Comparison of ENCODE assay signal across 32 mouse cellular contexts in genomic region chr2:67481051-67481450, GRCm38 (mm10). TPM values are rescaled to one million over a fixed set of nuclear protein-coding genes. Genes with fewer than 3 reads are reported as not detected.
DNase-seq lines count a peak whose midpoint lies in the region; ATAC-seq and TF ChIP-seq lines count a peak whose summit lies in the region.
"Had no signal": no experiment of that assay in that cellular context is flagged by ENCODE, and none has a peak within 500 bp of the region (broad histone marks: within the 10 kb centered on the region; RNA-seq: fewer than 3 reads in every experiment).

No protein-coding gene starts in this region.

- H3K4me1 ChIP-seq in liver, embryonic 12.5 days = no peaks in the 10 kb centered on the region
- H3K4me1 ChIP-seq in forebrain, embryonic 16.5 days (replicated peaks; ENCODE audit: control insufficient read depth, insufficient read depth, low read length) = no peaks in the 10 kb centered on the region
- H3K4me1 ChIP-seq: embryonic facial prominence, embryonic 15.5 days; forebrain, embryonic 10.5 days; hindbrain, embryonic 13.5 days had no signal

- no peak for TF ChIP-seq CTCF in gastrocnemius, adult 2 months (IDR thresholded peaks at IDR 0.05)

- intact Hi-C loops in heart, postnatal 25 days (cut with DNase I) = no loop called here
- intact Hi-C loops in gastrocnemius, adult 2 months (cut with DNase I) = no loop called here

- WGBS in liver, embryonic 12.5 days (ENCODE audit: insufficient replicate concordance) = 49% methylated on average over 3 of the region's 3 CpGs
- 77% methylated on average over 3 of the region's 3 CpGs for WGBS in forebrain, embryonic 16.5 days

- no peaks in the 10 kb centered on the region for H3K36me3 ChIP-seq in liver, embryonic 12.5 days
- no peaks in the 10 kb centered on the region for H3K36me3 ChIP-seq in forebrain, embryonic 16.5 days (ENCODE audit: control insufficient read depth, insufficient read depth)
- H3K36me3 ChIP-seq: embryonic facial prominence, embryonic 15.5 days; forebrain, embryonic 10.5 days; G1E; heart, embryonic 15.5 days; hindbrain, embryonic 13.5 days had no signal

- H3K9me3 ChIP-seq in liver, embryonic 12.5 days (replicated peaks) = no peaks in the 10 kb centered on the region
- no peaks in the 10 kb centered on the region for H3K9me3 ChIP-seq in forebrain, embryonic 16.5 days (ENCODE audit: control insufficient read depth, low read length)
- H3K9me3 ChIP-seq: embryonic facial prominence, embryonic 15.5 days; forebrain, embryonic 10.5 days; heart, embryonic 15.5 days; hindbrain, embryonic 13.5 days had no signal

- H3K9ac ChIP-seq in liver, embryonic 12.5 days = no peak overlapping the region
- H3K9ac ChIP-seq in forebrain, embryonic 16.5 days (replicated peaks; ENCODE audit: low read depth, low read length) = no peak overlapping the region
- H3K9ac ChIP-seq: embryonic facial prominence, embryonic 15.5 days; heart, embryonic 15.5 days; hindbrain, embryonic 13.5 days had no signal

- peak overlapping the region; percentile 83 for H3K27ac ChIP-seq in gastrocnemius, adult 2 months
- H3K27ac ChIP-seq in liver, embryonic 12.5 days = no peak overlapping the region
- H3K27ac ChIP-seq in forebrain, embryonic 16.5 days (ENCODE audit: low read length) = no peak overlapping the region
- H3K27ac ChIP-seq: embryonic facial prominence, embryonic 15.5 days; forebrain, embryonic 10.5 days; heart, embryonic 15.5 days; hindbrain, embryonic 13.5 days; hindbrain, postnatal 0 days had no signal

- peak overlapping the region; percentile 45 for H3K4me3 ChIP-seq in gastrocnemius, adult 2 months
- no peak overlapping the region for H3K4me3 ChIP-seq in liver, embryonic 12.5 days
- no peak overlapping the region for H3K4me3 ChIP-seq in forebrain, embryonic 16.5 days (replicated peaks; ENCODE audit: low read length)
- H3K4me3 ChIP-seq: embryonic facial prominence, embryonic 15.5 days; erythroblast, embryonic 14.5 days; forebrain, embryonic 10.5 days; heart, embryonic 15.5 days; hindbrain, embryonic 13.5 days had no signal

- no peak overlapping the region for H3K4me2 ChIP-seq in liver, embryonic 12.5 days
- no peak overlapping the region for H3K4me2 ChIP-seq in forebrain, embryonic 16.5 days (ENCODE audit: low read length)
- H3K4me2 ChIP-seq: embryonic facial prominence, embryonic 15.5 days; heart, embryonic 15.5 days; hindbrain, embryonic 13.5 days had no signal

- ATAC-seq in liver, embryonic 12.5 days = no peak
- ATAC-seq in forebrain, embryonic 16.5 days = no peak
- ATAC-seq: CD4-positive, CD25-positive, alpha-beta regulatory T cell, adult 4 months; forebrain, embryonic 14.5 days; hindbrain, postnatal 0 days had no signal

- peak; percentile 86 for DNase-seq in gastrocnemius, adult 18-20 months (ENCODE audit: low spot score)
- no peak for DNase-seq in gastrocnemius, postnatal 4 days (ENCODE audit: low spot score in 2 of 2)
- DNase-seq in heart, adult 8-10 months (ENCODE audit: low spot score) = peak; percentile 17
- DNase-seq in heart, postnatal 25 days (ENCODE audit: low spot score) = no peak
- DNase-seq in gastrocnemius, adult 2 months = peak; percentile 88
- peak; percentile 83 for DNase-seq in gastrocnemius, postnatal 25 days
- DNase-seq: adrenal gland, postnatal 10 days; B cell, adult 2 months; cerebellum, adult 11 months; cerebellum, adult 8-10 months; cerebellum, postnatal 14 days; embryo, embryonic 11 days; kidney, adult 11 months; kidney, adult 9 months had no signal

- no peaks in the 10 kb centered on the region for H3K27me3 ChIP-seq in liver, embryonic 12.5 days (replicated peaks)
- no peaks in the 10 kb centered on the region for H3K27me3 ChIP-seq in forebrain, embryonic 16.5 days (replicated peaks; ENCODE audit: control insufficient read depth, insufficient read depth, low read length)
- H3K27me3 ChIP-seq: embryonic facial prominence, embryonic 15.5 days; heart, embryonic 15.5 days; hindbrain, embryonic 13.5 days had no signal

RNA-seq across cellular contexts. Expression of gene Xirp2, which starts 35.2 kb away (rescaled TPM):
- 1,000 to 10,000 TPM; 1,079 to 1,082 TPM for total RNA-seq in gastrocnemius, adult 18-20 months (2021)
- 100 to 1,000 TPM in 1 of 2 experiments, 10 to 100 TPM in 1; 98.1 to 112 TPM for total RNA-seq in gastrocnemius, postnatal 4 days (2021)
- total RNA-seq in heart, adult 8-10 months (2022) = 100 to 1,000 TPM; 302 to 452 (median 427) TPM
- total RNA-seq in heart, postnatal 25 days (2021) = 100 to 1,000 TPM; 246 TPM
- 1,000 to 10,000 TPM in 1 of 2 experiments, 100 to 1,000 TPM in 1; 998 to 1,127 TPM for total RNA-seq in gastrocnemius, adult 2 months (2021)
- 100 to 1,000 TPM; 830 to 948 TPM for total RNA-seq in gastrocnemius, postnatal 25 days (2021)
- not detected in 2 replicates for polyA plus RNA-seq in liver, embryonic 12.5 days (2016; fragmentation: Nextera tagmentation; extraction: Ambion mirVana)
- polyA plus RNA-seq in forebrain, embryonic 16.5 days (2015; fragmentation: Nextera tagmentation; extraction: Ambion mirVana) = 0.02 TPM in 1 of 2 replicates, not detected in the other
- total RNA-seq: common myeloid progenitor, adult 5-6 weeks; hindbrain, postnatal 0 days had no signal
- polyA plus RNA-seq: brain, embryonic 14.5 days; CD4-positive, CD25-positive, alpha-beta regulatory T cell, adult 4 months; embryonic facial prominence, embryonic 11.5 days; erythroblast, embryonic 14.5 days; forebrain, embryonic 10.5 days; forebrain, embryonic 14.5 days; G1E; hindbrain, embryonic 13.5 days; hindbrain, postnatal 0 days; intestine, embryonic 14.5 days had no signal

RNA-seq across cellular contexts. Expression of gene Gm26727, which starts 48.1 kb away (rescaled TPM):
- not detected for total RNA-seq in gastrocnemius, adult 18-20 months (2021)
- total RNA-seq in gastrocnemius, postnatal 4 days (2021) = not detected
- total RNA-seq in heart, adult 8-10 months (2022) = not detected
- total RNA-seq in heart, postnatal 25 days (2021) = not detected
- not detected for total RNA-seq in gastrocnemius, adult 2 months (2021)
- total RNA-seq in gastrocnemius, postnatal 25 days (2021) = not detected
- polyA plus RNA-seq in liver, embryonic 12.5 days (2016; fragmentation: Nextera tagmentation; extraction: Ambion mirVana) = not detected in 2 replicates
- polyA plus RNA-seq in forebrain, embryonic 16.5 days (2015; fragmentation: Nextera tagmentation; extraction: Ambion mirVana) = not detected in 2 replicates
- total RNA-seq: adrenal gland, postnatal 10 days; adrenal gland, postnatal 4 days; common myeloid progenitor, adult 5-6 weeks; G1E; heart, postnatal 14 days; hindbrain, postnatal 0 days had no signal
- polyA plus RNA-seq: brain, embryonic 14.5 days; CD4-positive, CD25-positive, alpha-beta regulatory T cell, adult 4 months; embryonic facial prominence, embryonic 11.5 days; embryonic facial prominence, embryonic 15.5 days; erythroblast, embryonic 14.5 days; forebrain, embryonic 10.5 days; forebrain, embryonic 14.5 days; G1E; gonadal fat pad, adult 2 months; heart, embryonic 15.5 days; hindbrain, embryonic 13.5 days; hindbrain, postnatal 0 days; intestine, embryonic 14.5 days had no signal

Comparison
In these comparisons a context has a peak if more than half of its experiments do, and no peak if none do; other contexts are left out.
1. DNase-seq: peak in gastrocnemius, adult 18-20 months (single experiment), heart, adult 8-10 months (single experiment), gastrocnemius, adult 2 months (single experiment) and gastrocnemius, postnatal 25 days (single experiment); none in gastrocnemius, postnatal 4 days (0 of 2) and heart, postnatal 25 days (single experiment).